Mouse (Mus musculus) CH12.LX (cell line): ENCODE results near the gene Ppp2ca.

Source experiments
- CTCF ChIP-seq, 2 experiments: IDR thresholded peaks in 1 of 2; conservative IDR thresholded peaks in 1 of 2; 2 replicates each; pipeline ENCODE4 v1.5.1; 2011 to 2012; ENCODE audit warnings: low read depth in 2 of 2, low read length in 2 of 2, improper control_type of control experiment in 1 of 2, inconsistent platforms in 1 of 2, mild to moderate bottlenecking in 1 of 2, moderate library complexity in 1 of 2
- E2F4 ChIP-seq: IDR thresholded peaks from 2 replicates; pipeline ENCODE4 v1.6.1; 2011; ENCODE audit warnings: low read depth, low read length, improper control_type of control experiment; ENCODE audit not compliant: insufficient replicate concordance
- ELF1 ChIP-seq: IDR thresholded peaks from 2 replicates; pipeline ENCODE4 v1.6.1; 2014; ENCODE audit warnings: low read depth, mild to moderate bottlenecking, inconsistent platforms, low read length, improper control_type of control experiment
- HCFC1 ChIP-seq: IDR thresholded peaks from 2 replicates; pipeline ENCODE4 v1.6.1; 2012; ENCODE audit warnings: low read depth, mild to moderate bottlenecking, inconsistent platforms, low read length, improper control_type of control experiment
- IRF4 ChIP-seq: IDR thresholded peaks from 2 replicates; pipeline ENCODE4 v1.6.1; 2014; ENCODE audit warnings: low read depth, mild to moderate bottlenecking, inconsistent platforms, low read length, improper control_type of control experiment
- MAFK ChIP-seq: IDR thresholded peaks from 2 replicates; pipeline ENCODE4 v1.6.1; 2011; ENCODE audit warnings: low read length, improper control_type of control experiment; ENCODE audit not compliant: insufficient replicate concordance
- MEF2A ChIP-seq: IDR thresholded peaks from 2 replicates; pipeline ENCODE4 v1.6.1; 2014; ENCODE audit warnings: low read depth, mild to moderate bottlenecking, inconsistent platforms, low read length, improper control_type of control experiment, borderline replicate concordance
- MXI1 ChIP-seq: IDR thresholded peaks from 2 replicates; pipeline ENCODE4 v1.6.1; 2011; ENCODE audit warnings: mild to moderate bottlenecking, low read depth, low read length, improper control_type of control experiment
- POLR2A ChIP-seq: IDR thresholded peaks from 2 replicates; pipeline ENCODE4 v1.6.1; 2011; ENCODE audit warnings: low read depth, mild to moderate bottlenecking, improper control_type of control experiment, low read length
- POLR2AphosphoS2 ChIP-seq: IDR thresholded peaks from 2 replicates; pipeline ENCODE4 v1.6.1; 2011; ENCODE audit warnings: low read depth, low read length, improper control_type of control experiment
- SMC3 ChIP-seq: IDR thresholded peaks from 2 replicates; pipeline ENCODE4 v1.6.1; 2011; ENCODE audit warnings: low read depth, low read length, improper control_type of control experiment
- TCF12 ChIP-seq: IDR thresholded peaks from 2 replicates; pipeline ENCODE4 v1.6.1; 2014; ENCODE audit warnings: low read depth, mild to moderate bottlenecking, inconsistent platforms, low read length, improper control_type of control experiment
- ZC3H11A ChIP-seq: IDR thresholded peaks from 2 replicates; pipeline ENCODE4 v1.6.1; 2012; ENCODE audit warnings: low read depth, mild to moderate bottlenecking, inconsistent platforms, low read length, improper control_type of control experiment
- ZKSCAN1 ChIP-seq: IDR thresholded peaks from 2 replicates; pipeline ENCODE4 v1.6.1; 2012; ENCODE audit warnings: low read depth, inconsistent platforms, low read length, improper control_type of control experiment, borderline replicate concordance

DNA sequence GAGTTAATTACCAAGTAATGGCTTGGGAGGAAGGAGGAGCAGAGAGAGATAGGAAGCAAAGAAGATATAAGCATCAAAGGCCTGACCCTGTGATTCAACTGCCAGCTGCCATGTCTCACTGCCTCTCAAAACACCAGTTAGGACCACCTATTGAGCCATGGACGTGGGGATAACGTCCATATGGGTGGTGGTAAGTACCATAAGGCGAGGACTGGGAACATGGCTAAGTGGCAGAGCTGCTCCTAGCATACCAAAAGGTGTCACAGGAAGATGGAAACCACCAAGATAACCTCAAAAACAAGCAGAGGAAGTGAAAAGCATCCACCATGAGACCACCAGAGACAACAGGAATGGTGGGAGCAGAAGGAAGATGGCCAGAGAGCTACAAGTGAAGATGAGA, 28.7 kb downstream of the Ppp2ca start:
- TF ChIP-seq MXI1, result no peak
- no peak for TF ChIP-seq TCF12
- TF ChIP-seq CTCF (conservative IDR thresholded peaks at IDR 0.05 in 1 of 2, IDR thresholded peaks at IDR 0.05 in 1 of 2; ENCODE audit: low read depth in 2 of 2, low read length in 2 of 2), result no peak
- TF ChIP-seq ELF1, result no peak
- no peak for TF ChIP-seq SMC3
- no peak for TF ChIP-seq ZC3H11A
- no peak for TF ChIP-seq ZKSCAN1
- TF ChIP-seq POLR2A, result no peak
- no peak for TF ChIP-seq MEF2A
- no peak for TF ChIP-seq HCFC1
- TF ChIP-seq POLR2AphosphoS2, result no peak
- TF ChIP-seq MAFK, result no peak
- no peak for TF ChIP-seq IRF4
- no peak for TF ChIP-seq E2F4
